Mouse (Mus musculus): ENCODE results near the gene Lrrc1. TPM values are rescaled to one million over a fixed set of nuclear protein-coding genes. Genes with fewer than 3 reads are reported as not detected.

The Lrrc1 gene
- total RNA-seq, 2 experiments from 2014 or later: 4.5 to 5.9 TPM

GRCm38 (mm10) chr9:77466926-77467325 lies 77.7 kb downstream of the Lrrc1 start:
- DNase-seq (ENCODE audit: low spot score in 2 of 2): no peak

- no peak for DNase-seq (ENCODE audit: low spot score in 2 of 2)
These were observed 79.3 kb downstream of the Lrrc1 start for GRCm38 (mm10) chr9:77465401-77465800.

- no peak for DNase-seq (ENCODE audit: low spot score in 2 of 2)
These were observed 80.8 kb downstream of the Lrrc1 start for GRCm38 (mm10) chr9:77463861-77464260.

GRCm38 (mm10) chr9:77463195-77463594 lies 81.5 kb downstream of the Lrrc1 start:
- no peak for DNase-seq (ENCODE audit: low spot score in 2 of 2)

GRCm38 (mm10) chr9:77461371-77461915 lies 83.2 kb downstream of the Lrrc1 start:
- no peak for DNase-seq (ENCODE audit: low spot score in 2 of 2)

GRCm38 (mm10) chr9:77460408-77460807 lies 84.3 kb downstream of the Lrrc1 start:
- DNase-seq (ENCODE audit: low spot score in 2 of 2): no peak

GRCm38 (mm10) chr9:77459365-77459764 lies 85.3 kb downstream of the Lrrc1 start:
- DNase-seq (ENCODE audit: low spot score in 2 of 2): no peak

GRCm38 (mm10) chr9:77456169-77456826 lies 88.4 kb downstream of the Lrrc1 start:
- DNase-seq (ENCODE audit: low spot score in 2 of 2): no peak

- DNase-seq (ENCODE audit: low spot score in 2 of 2): no peak
These were observed 89.1 kb downstream of the Lrrc1 start for GRCm38 (mm10) chr9:77455439-77456168.

- no peak for DNase-seq (ENCODE audit: low spot score in 2 of 2)
These were observed 92.4 kb downstream of the Lrrc1 start for GRCm38 (mm10) chr9:77452046-77452807.

GRCm38 (mm10) chr9:77450447-77450846 lies 94.2 kb downstream of the Lrrc1 start:
- DNase-seq (ENCODE audit: low spot score in 2 of 2): no peak

- no peak for DNase-seq (ENCODE audit: low spot score in 2 of 2)
These were observed 99.8 kb downstream of the Lrrc1 start for GRCm38 (mm10) chr9:77444876-77445275.

- no peak for DNase-seq (ENCODE audit: low spot score in 2 of 2)
These were observed 105.3 kb downstream of the Lrrc1 start for GRCm38 (mm10) chr9:77439371-77439770.

- no peak for DNase-seq (ENCODE audit: low spot score in 2 of 2)
These were observed 105.8 kb downstream of the Lrrc1 start for GRCm38 (mm10) chr9:77438836-77439271.

- no peak for DNase-seq (ENCODE audit: low spot score in 2 of 2)
These were observed 107.5 kb downstream of the Lrrc1 start for GRCm38 (mm10) chr9:77437131-77437530.

- DNase-seq (ENCODE audit: low spot score in 2 of 2): no peak
These were observed 109.7 kb downstream of the Lrrc1 start for GRCm38 (mm10) chr9:77434965-77435364.

- no peak for DNase-seq (ENCODE audit: low spot score in 2 of 2)
These were observed 111.2 kb downstream of the Lrrc1 start for GRCm38 (mm10) chr9:77433476-77433875.

- no peak for DNase-seq (ENCODE audit: low spot score in 2 of 2)
These were observed 112.6 kb downstream of the Lrrc1 start for GRCm38 (mm10) chr9:77432030-77432429.

GRCm38 (mm10) chr9:77430413-77431087 lies 114.1 kb downstream of the Lrrc1 start:
- DNase-seq (ENCODE audit: low spot score in 2 of 2): no peak

- no peak for DNase-seq (ENCODE audit: low spot score in 2 of 2)
These were observed 115.2 kb downstream of the Lrrc1 start for GRCm38 (mm10) chr9:77429230-77430015.

Measured in gastrocnemius, postnatal 4 days (tissue).